Mouse (Mus musculus) common myeloid progenitor, adult 5-6 weeks (primary cell): ENCODE measurements at regions not wholly inside any gene's neighbourhood (a gene's known extent, or its start where the extent isn't known, plus 50 kb on each side); places are given as distances from the start of the nearest gene placed in this dataset.
"Not testable (repeated sequence)": the region's sequence is repeated elsewhere in the genome, so short reads cannot be mapped to it uniquely, and the experiment has no call there.

Source experiments
- ATAC-seq: replicated peaks from 2 replicates; pipeline ENCODE4 v1.8.0; 2016; ENCODE audit warnings: low read depth, mild to moderate bottlenecking, moderate TSS enrichment, inconsistent platforms; ENCODE audit not compliant: poor library complexity, severe bottlenecking

DNA sequence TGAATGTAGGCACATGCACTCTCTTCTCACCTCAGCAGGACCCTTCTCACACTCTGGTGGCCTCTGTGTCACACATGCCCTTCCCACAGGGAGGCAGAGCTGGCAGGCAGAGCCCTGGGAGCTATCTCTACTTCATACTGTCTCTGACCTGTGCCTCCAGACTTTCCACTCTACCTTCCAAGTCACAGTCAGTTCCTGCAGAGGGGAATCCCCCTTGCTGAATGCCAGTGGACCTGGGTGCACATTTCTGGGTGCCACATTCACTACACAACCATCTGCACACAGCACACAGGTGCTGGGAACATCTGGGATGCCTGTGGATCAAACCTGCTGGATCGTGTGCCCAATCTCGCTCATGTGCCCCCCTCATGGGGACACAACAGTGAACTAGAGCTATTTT is 138.9 kb upstream of the 1700056E22Rik start:
- ATAC-seq, result no peak

DNA sequence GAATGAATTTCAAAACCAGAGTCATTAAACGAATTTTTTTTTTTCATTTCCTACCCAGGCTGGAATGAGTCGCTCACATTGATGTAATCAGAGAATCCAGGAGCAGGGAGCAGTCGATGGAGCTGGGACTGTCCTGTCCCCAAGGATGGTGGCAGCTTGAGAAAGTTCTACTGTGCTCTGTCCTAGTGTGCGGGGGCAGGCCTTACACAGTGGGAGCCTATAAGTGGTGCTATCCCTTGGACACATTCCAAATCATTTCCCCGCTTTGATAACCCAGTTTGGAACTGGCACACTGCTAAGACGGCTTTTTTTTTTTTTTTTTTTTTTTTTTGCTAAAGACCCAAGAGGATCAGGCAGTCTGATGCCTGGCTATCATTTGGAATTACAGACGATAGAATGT is 137.5 kb upstream of the 1700056E22Rik start:
- ATAC-seq, result no peak

DNA sequence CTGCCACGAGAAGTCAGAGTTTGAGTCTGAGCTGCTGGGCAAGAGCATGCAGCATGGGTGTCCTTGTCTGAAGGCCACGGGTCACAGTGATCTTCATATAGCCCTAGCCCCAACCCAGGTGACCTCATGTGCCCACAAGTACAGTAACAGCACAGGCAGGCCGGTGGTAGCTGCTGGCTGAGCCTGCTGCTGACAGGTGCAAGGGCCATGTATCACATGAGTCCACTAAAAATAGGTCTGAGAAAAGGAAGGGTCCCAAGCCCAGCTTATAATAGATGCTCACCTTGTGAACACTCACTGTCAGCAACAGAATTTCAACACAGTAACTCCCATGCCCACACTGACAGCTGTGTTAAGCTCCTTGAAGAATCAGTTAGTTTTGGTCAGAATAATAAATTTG is 136.8 kb upstream of the 1700056E22Rik start:
- no peak for ATAC-seq

DNA sequence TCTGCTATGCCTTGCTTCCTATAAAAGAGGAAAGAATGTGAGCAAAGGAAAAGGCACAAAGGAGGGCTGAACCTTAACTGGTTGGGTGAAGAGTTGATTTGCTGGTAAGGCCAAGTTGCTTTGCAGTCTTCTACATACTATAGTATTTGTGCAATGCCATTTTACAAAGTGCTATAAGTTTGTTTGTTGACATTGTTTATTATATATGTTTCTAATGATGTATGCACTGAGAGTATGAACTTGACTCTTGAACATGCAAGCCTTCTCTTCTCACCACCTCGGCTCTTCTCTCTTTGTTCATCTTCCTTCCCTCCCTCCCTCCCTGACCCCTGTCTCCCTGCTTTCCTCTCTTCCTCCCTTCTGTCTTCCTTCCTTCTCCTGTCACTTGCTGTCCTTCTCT is 135.9 kb upstream of the 1700056E22Rik start:
- no peak for ATAC-seq

DNA sequence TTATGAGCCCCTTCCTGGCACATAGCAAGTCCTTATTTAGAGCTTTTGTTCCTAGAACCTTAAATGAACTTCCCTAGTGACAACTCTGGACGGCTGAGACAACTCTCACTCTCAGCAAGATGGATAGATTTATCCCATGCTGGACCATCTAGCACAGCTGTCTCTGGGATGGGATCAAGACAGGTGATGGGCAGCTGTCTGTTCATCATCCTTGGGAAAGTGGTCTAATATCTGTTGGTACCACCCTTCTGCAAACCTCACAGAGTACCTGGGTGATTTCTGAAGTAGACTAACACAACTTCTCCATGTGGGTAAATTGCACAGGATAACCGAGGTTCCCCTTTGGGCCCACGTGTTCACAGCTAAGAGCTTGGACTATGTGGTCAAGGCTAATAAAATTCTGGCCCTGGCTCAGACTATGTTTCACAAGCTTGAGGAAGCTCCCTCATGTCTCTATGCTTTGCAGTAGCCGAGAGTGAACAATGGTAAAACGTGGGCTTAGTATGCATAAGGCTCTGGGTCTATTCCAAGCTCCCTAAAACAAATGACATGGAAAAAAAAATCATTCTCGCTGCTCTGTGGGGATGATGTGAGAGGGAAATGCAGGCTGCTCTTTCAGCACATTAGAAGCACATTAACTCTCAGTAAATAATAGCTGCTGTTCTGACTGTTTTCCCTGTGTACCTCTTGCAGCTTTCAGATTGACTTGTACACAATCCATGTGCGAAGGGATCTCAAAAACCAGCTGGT is 135.1 kb upstream of the 1700056E22Rik start:
- ATAC-seq, result peak; percentile 34; the same call in 1 of the 2 replicates

DNA sequence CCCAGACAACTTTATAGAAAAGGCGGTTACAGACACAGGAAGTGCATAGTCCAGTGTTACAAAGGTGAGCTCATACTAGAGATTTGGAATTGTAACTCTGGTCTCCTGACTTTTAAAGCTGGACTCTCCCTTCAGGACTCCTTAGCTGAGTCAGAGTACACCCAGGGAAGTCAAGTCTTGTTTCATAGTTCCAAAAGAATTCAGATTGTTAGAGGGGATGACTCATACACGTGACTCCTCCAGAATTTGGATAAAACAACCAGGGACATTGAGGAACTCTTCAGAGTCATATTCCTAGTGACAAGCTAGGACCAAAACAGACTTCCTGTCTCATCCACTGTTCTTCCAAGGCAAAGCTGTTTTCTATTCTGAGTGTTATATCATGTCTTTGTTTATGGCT is 132.8 kb upstream of the 1700056E22Rik start:
- ATAC-seq, result no peak

DNA sequence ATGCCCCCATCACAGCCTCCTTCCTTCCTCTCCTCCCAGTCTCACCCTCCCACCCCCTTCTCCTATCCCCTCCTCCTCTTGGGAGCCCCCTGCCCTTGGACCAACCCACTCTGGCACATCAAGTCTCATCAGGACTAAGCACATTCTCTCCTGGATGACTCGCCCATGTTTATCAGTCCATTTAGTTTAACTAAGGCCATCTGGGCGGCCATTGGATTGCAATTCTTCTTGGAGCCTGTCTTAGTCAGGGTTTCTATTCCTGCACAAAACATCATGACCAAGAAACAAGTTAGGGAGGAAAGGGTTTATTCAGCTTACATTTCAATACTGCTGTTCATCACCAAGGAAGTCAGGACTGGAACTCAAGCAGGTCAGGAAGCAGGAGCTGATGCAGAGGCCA is 128.4 kb upstream of the 1700056E22Rik start:
- ATAC-seq, result not testable (repeated sequence)

DNA sequence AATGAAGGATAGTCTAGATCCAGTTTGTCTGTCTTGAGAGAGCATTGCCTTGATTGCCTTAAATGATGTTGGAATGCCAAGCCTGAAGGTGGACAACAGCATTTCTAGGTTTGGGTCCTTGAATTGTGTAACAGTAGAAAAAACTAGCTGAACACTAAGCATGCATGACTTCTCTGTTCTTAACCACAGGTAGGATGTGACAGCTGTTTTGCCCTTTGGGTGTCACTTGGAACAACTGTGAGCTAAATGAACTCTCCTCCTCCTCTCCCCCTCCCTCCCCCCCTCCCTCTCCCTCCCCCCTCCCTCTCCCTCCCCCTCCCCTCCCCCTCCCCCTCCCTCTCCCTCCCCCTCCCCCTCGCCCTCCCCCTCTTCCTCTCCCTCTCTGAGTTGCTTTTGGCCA is 113.6 kb upstream of the 1700056E22Rik start:
- no peak for ATAC-seq

DNA sequence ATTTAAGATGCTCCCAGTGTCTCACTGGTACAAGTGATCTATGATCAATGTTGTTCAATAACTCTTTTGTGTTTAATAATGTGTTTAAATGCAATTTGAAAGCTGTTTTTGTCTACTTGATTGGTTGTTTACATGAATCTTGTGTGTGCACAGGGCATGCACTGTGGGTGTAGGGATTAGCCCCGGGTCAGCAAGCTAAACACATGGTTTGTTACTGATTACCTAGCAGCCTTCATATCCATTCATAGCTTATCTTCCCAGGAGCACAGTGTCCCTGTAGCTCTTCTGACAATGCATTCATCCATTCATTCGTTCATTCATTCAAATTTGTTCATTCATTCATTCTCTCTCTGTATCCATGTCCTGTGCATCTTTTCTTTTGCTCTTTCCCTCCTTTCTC is 108.9 kb upstream of the 1700056E22Rik start:
- ATAC-seq, result no peak

DNA sequence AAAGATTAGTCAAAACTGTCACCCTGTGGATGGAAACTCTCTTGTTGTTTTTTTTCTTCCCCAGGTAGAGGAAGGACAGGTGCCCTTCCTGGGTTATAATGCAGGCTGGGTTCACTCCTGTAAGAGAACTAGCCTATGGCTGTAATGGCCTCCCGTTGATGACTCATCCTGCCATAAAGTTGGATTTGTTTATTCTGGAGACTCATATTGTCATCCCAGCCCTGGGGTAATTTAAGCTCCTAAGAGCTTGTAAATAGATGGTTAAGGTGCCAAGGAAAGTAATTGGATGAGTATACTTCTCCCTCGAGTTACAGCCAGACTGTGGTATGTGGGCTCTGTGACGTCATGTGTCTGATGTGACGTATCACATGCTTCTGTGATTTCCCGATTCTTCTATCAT is 106.4 kb upstream of the 1700056E22Rik start:
- no peak for ATAC-seq

DNA sequence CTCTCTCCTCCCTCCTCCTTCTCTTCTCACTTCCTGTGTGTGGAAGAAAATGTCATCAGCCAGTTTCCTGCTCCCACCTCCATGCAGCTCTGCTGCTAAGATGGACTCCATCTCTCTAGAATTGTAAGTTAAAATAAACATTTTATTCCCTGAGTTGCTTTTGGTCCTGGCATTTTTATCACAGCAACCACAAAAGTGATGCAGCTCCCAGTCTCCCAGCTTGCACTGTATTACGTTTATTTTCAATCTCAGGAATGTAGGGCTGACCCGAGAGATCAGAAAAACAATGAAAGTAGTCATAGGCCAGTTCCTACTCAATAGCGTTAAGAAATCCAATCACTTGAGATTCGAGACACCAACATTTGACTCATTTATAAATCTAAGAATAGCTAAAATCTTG is 106.0 kb upstream of the 1700056E22Rik start:
- ATAC-seq, result no peak

DNA sequence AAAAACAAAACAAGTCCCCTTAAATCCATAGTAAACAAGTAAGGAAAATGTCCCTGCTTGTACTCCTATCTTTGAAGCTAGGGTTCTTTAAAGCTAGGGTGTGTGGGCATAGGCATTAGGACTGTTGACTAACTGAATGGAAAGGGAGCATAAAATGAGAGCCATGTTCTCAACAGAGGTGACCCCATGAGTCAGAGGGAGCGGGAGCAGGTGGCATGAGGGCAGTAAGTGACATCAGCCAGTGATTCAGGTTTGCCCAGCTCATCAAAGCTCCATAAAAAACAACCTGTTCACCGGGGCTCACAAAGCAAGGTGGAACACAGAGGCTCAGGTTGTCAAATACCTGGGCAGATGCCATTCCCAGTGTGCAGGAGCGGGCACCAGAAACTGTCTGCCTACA is 104.6 kb upstream of the 1700056E22Rik start:
- no peak for ATAC-seq

DNA sequence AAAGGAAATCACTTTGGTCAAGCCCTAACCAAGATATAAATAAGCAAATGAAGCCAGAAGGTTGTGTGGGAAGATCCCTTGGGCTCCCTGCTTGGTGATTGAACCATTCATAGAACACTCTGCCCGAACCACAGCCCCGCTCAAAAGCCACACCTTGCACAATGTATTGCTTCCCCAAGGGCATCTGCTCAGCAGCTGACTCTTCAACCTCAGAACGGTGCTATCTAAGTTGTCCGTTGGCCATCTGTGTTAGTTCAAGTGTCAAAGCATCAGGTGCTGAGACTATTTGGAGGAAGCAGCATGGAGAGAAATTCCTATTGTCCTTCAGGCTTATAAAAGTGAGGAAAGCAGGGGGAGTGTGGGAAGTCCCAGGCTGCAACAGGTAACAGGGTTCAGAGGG is 96.8 kb upstream of the 1700056E22Rik start:
- no peak for ATAC-seq

DNA sequence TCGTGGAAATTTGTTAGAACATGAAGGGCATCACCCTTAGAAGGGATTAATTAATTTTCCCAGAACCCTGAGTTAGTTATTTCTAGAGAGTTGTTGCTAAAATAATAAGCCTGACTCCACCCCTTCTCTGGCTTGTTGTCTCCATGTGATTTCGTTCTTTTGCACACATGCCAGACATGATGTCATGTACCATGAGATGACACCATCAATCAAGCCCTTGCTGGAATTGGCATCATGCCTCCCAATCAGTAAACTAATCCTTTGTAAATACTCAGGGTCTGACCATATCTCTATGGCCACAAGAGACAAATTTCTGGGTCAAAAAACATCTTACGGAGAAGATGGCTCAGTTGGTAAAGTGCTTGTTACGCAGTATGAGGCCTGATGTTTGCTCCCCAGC is 93.2 kb upstream of the 1700056E22Rik start:
- no peak for ATAC-seq

DNA sequence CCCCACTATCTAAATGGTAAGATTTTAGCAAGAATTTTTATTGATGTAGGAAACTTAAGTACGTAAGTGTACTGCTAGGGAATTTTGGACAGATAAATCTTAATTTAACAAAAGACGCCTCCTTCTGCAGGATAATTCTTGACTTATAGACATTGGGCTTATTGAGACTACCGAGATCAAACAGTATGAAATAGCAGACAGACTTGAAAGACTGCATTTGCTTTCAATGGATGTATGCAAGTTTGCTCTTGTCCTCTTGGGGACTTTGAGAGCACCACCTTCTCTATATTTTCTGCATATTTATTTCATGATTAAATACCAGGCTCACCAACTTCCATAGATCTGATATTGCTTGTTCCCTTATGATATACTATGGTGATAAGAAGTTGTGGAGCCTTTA is 92.8 kb upstream of the 1700056E22Rik start:
- ATAC-seq, result no peak
